Mouse (Mus musculus) frontal cortex, adult 2 months (tissue): Measurements from ENCODE around the gene Slc39a2. TPM values are rescaled to one million over a fixed set of nuclear protein-coding genes. Genes with fewer than 3 reads are reported as not detected.
"Not testable (repeated sequence)": the region's sequence is repeated elsewhere in the genome, so short reads cannot be mapped to it uniquely, and the experiment has no call there.

Experiments
- DNase-seq, 2 experiments: peaks; one replicate each; pipeline ENCODE4 v3.0.0; 2022; ENCODE audit warnings: low spot score in 1 of 2; ENCODE audit errors: extremely low spot score in 1 of 2
- polyA plus RNA-seq: library from polyadenylated mRNA; depleted of rRNA; stranded (reverse); fragments of >200 nt; gene quantifications from 2 replicates; pipeline ENCODE4 v1.2.3, GENCODE M21; 2012

The Slc39a2 gene
- polyA plus RNA-seq, 1 experiment: 20.4 TPM

- DNase-seq: no peak
Measured at GRCm38 (mm10) chr14:51899351-51899750, 6.7 kb downstream of the Slc39a2 start.

- peak in 1 of 2 experiments; percentile 84 for DNase-seq
Measured at GRCm38 (mm10) chr14:51902806-51903710, 10.4 kb downstream of the Slc39a2 start.

GRCm38 (mm10) chr14:51903782-51904181 lies 11.1 kb downstream of the Slc39a2 start:
- DNase-seq: no peak

- no peak for DNase-seq
Measured at GRCm38 (mm10) chr14:51904706-51905105, 12.0 kb downstream of the Slc39a2 start.

GRCm38 (mm10) chr14:51906102-51906501 lies 13.4 kb downstream of the Slc39a2 start:
- no peak for DNase-seq

- no peak for DNase-seq
Measured at GRCm38 (mm10) chr14:51911301-51911700, 18.6 kb downstream of the Slc39a2 start.

- no peak for DNase-seq
Measured at GRCm38 (mm10) chr14:51912391-51913061, 19.8 kb downstream of the Slc39a2 start.

- DNase-seq: peak; percentile 38 to 65
Measured at GRCm38 (mm10) chr14:51913062-51913959, 20.6 kb downstream of the Slc39a2 start.

GRCm38 (mm10) chr14:51913960-51914762 lies 21.5 kb downstream of the Slc39a2 start, which contains the start of gene Ndrg2:
Gene Ndrg2, minus strand, starts transcription at chr14:51914158.
- DNase-seq: peak; percentile 69 to 75

- no peak for DNase-seq
Measured at GRCm38 (mm10) chr14:51915030-51915429, 22.3 kb downstream of the Slc39a2 start.

- no peak for DNase-seq
Measured at GRCm38 (mm10) chr14:51916539-51916938, 23.9 kb downstream of the Slc39a2 start.

GRCm38 (mm10) chr14:51918125-51918524 lies 25.4 kb downstream of the Slc39a2 start, which contains the start of gene Tppp2:
Gene Tppp2, plus strand, starts transcription at chr14:51918425.
- no peak for DNase-seq

GRCm38 (mm10) chr14:51918966-51919365 lies 26.3 kb downstream of the Slc39a2 start:
- no peak for DNase-seq

- DNase-seq: peak; percentile 52 to 59
Measured at GRCm38 (mm10) chr14:51921759-51922570, 29.3 kb downstream of the Slc39a2 start.

GRCm38 (mm10) chr14:51922571-51922865 lies 29.8 kb downstream of the Slc39a2 start, which contains the start of gene Rnase13:
Gene Rnase13, minus strand, starts transcription at chr14:51922773.
- DNase-seq: no peak

- DNase-seq: no peak
Measured at GRCm38 (mm10) chr14:51922910-51923309, 30.2 kb downstream of the Slc39a2 start.

- no peak for DNase-seq
Measured at GRCm38 (mm10) chr14:51923492-51923891, 30.8 kb downstream of the Slc39a2 start.

GRCm38 (mm10) chr14:51926930-51927329 lies 34.2 kb downstream of the Slc39a2 start:
- not testable (repeated sequence) for DNase-seq
